Mouse (Mus musculus) T-helper 1 cell (primary cell): Measurements from ENCODE around the gene Pank1.

Experiments used
- in situ Hi-C: fragments of 300-600 bp; cut with MboI, MseI; formaldehyde crosslinking; loops from one replicate; pipeline ENCODE4 v1.15.1; 2025; ENCODE audit warnings: high pct_unique_total_duplicates

Gene Pank1

GRCm38 (mm10) chr19:34827444-34827843 lies 51.8 kb downstream of the Pank1 start:
- in situ Hi-C loops, result no loop called here

- in situ Hi-C loops, result no loop called here
Measured at GRCm38 (mm10) chr19:34825946-34826655, 53.2 kb downstream of the Pank1 start.

- in situ Hi-C loops, result no loop called here
Measured at GRCm38 (mm10) chr19:34819577-34820170, 59.6 kb downstream of the Pank1 start.

GRCm38 (mm10) chr19:34815371-34815770 lies 63.9 kb downstream of the Pank1 start:
- in situ Hi-C loops, result no loop called here

- in situ Hi-C loops, result no loop called here
Measured at GRCm38 (mm10) chr19:34814696-34815095, 64.6 kb downstream of the Pank1 start.

DNA sequence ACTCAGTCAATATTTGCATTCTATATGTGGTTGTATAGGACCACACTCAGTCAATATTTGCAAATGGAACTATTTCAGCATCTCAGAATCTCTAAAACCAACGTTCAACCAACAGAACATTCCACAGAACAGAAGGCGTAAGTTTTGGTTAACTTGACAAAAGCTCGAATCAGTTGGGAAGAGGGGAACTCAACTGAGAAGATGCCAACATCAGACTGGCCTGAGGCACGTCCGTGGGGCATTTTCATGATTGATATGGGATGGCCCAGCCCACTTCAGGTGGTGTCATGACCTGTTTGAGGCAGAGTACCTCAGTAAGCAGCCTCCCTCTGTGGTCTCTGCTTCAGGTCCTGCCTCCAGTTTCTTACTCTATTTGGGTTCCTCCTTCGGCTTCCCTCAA lies 65.3 kb downstream of the Pank1 start:
- in situ Hi-C loops, result no loop called here

DNA sequence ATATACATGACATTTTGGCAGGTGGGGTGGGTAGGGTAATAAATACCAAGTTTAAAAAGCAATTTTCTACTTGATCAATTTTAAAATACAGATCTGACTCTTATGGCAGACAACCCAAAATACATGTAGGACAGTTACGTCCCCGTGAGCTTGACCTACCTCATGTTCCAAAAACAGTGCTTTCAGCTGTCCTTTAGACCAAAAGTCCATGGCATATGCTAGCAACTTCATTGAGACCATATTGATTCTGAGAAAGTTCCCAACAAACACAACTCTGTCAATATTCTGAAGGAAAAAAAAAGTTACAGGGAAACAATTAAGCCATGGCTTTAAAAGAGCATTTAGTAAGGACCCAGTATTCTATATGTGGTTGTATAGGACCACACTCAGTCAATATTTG lies 65.7 kb downstream of the Pank1 start:
- in situ Hi-C loops, result no loop called here

- in situ Hi-C loops, result no loop called here
Measured at GRCm38 (mm10) chr19:34812711-34813110, 66.5 kb downstream of the Pank1 start.

DNA sequence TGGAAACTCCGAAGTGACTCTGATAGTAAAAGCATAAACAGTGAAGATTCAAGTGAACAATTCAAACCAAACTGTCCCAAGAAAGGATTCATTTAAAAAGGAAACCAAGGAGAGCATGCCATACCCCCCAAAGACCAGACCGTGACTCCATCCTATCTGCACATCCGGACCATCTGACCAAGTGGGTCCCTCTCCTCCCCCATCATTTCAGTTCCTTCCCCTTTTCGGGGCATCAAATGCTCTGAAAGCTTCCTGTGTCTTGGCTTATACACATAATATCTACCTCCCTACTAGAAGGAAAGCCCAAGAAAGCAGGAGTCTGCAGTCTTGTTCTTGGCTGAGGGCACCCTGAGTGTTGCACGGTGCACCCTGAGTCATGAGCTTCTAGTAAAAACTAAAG lies 72.1 kb downstream of the Pank1 start:
- in situ Hi-C loops, result no loop called here

GRCm38 (mm10) chr19:34805071-34805470 lies 74.2 kb downstream of the Pank1 start:
- in situ Hi-C loops, result no loop called here

DNA sequence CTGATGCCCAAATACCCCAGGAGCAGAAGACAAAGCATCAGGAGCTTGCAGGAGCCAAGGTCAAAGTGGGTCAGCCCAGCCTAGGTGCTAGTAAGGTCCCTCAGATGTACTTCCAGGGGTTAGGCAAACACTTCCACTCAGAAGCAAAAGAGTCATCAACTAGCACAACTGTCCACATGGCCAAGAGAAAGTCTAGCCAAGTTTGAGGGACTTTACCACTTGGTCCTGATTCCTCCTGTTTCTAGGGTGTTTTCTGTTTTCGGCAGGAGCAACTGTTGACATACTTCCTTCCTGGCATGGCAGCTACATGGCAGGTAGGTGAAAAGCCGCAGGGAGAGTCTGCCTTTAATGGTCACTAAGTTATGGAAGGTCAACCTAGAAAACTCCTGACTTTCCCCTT lies 74.7 kb downstream of the Pank1 start:
- in situ Hi-C loops, result loop anchor here (5.0 kb wide), 1 partner anchor 48 kb away; no protein-coding TSS in a partner anchor

DNA sequence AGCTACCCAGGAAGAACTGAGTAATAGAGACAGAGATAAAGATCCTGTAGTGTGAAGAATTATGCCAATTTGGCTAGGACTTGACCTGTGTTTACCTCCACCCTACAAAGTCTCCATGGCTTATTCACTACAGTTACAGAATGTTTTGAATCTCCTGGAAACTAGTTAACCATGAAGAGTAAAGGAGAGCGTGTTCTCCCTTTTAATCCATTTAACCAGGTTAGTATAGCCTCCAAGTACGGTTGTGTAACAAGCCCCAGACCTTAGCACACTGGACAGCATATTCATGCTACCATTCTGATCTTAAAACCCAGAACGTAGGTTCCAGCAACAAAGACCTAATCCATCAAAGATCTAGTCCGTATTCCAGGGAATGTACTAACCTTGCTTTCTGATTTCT lies 75.9 kb downstream of the Pank1 start:
- in situ Hi-C loops, result loop anchor here (5.0 kb wide), 1 partner anchor 49 kb away; no protein-coding TSS in a partner anchor

- in situ Hi-C loops, result loop anchor here (5.0 kb wide), 1 partner anchor 53 kb away; no protein-coding TSS in a partner anchor
Measured at GRCm38 (mm10) chr19:34799644-34800267, 79.5 kb downstream of the Pank1 start.

GRCm38 (mm10) chr19:34796396-34796795 lies 82.9 kb downstream of the Pank1 start:
- in situ Hi-C loops, result no loop called here

DNA sequence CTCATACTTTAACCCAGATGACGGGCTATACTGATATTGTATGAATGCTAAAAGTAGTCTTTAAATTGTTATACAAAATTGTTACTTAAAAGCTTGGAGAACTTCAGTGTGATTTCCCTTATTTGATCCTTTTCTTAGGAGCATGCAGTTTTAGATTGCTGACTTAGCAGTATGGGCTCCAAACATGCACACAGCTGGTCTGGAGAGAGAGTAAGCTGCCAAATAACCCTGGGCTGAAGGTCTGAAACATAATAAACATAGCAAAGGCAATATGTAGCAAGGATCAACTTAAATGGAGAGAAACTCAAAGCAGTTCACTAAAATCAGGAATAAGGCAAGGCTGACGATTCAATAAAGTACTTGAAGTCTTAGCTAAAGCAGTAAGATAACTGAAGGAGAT lies 96.8 kb downstream of the Pank1 start:
- in situ Hi-C loops, result no loop called here

GRCm38 (mm10) chr19:34778993-34779392 lies 100.3 kb downstream of the Pank1 start:
- in situ Hi-C loops, result no loop called here

DNA sequence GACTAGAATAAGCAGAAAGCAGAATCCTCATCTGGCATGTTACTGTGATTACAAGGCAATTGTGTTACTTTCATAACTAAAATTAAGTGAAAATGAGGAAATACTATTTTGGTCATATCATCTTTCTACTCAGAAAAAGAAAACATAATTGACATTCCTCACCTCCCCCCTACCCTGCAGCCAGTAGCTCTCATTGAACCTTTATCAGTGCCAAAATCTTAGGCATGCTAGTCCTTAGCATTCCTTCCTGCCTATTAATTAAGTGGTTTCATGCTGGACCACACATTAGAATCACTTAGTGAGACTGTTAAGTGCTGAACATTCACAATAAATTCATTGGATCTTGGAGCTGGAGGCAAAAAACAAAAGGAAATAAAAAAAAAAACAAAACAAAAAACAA lies 101.2 kb downstream of the Pank1 start:
- in situ Hi-C loops, result no loop called here

- in situ Hi-C loops, result no loop called here
Measured at GRCm38 (mm10) chr19:34772775-34773174, 106.5 kb downstream of the Pank1 start.

- in situ Hi-C loops, result no loop called here
Measured at GRCm38 (mm10) chr19:34770764-34771163, 108.5 kb downstream of the Pank1 start.

- in situ Hi-C loops, result loop anchor here (5.0 kb wide), 1 partner anchor 76 kb away; no protein-coding TSS in a partner anchor
Measured at GRCm38 (mm10) chr19:34758754-34759153, 120.5 kb downstream of the Pank1 start.
